Mouse (Mus musculus): ENCODE data around the gene Slc39a11.

- TF ChIP-seq CHD2 (IDR thresholded peaks at IDR 0.05; ENCODE audit: low read length) (no peak), USF1 (IDR thresholded peaks at IDR 0.05; ENCODE audit: low read depth, low read length) (no peak), ZNF384 (IDR thresholded peaks at IDR 0.05; ENCODE audit: low read depth, low read length) (no peak), TBP (conservative IDR thresholded peaks at IDR 0.05; ENCODE audit: low read depth, low read length) (no peak), E2F4 (IDR thresholded peaks at IDR 0.05; ENCODE audit: insufficient replicate concordance, low read depth, low read length) (no peak), ZKSCAN1 (IDR thresholded peaks at IDR 0.05; ENCODE audit: borderline replicate concordance, low read depth, low read length) (no peak)
These were observed 1.7 kb downstream of the Slc39a11 start for GRCm38 (mm10) chr11:113648152-113648551.

Data from CH12.LX (cell line).